Comparison of ENCODE assay signal across 8 mouse cellular contexts in genomic region chr7:126396298-126397119, GRCm38 (mm10). TPM values are rescaled to one million over a fixed set of nuclear protein-coding genes. Genes with fewer than 3 reads are reported as not detected.
DNase-seq lines count a peak whose midpoint lies in the region; ATAC-seq and TF ChIP-seq lines count a peak whose summit lies in the region.

Gene Nfatc2ip (minus strand): TSS chr7:126396737.

- peak; percentile 100 for TF ChIP-seq POLR2A in testis, adult 2 months (IDR thresholded peaks at IDR 0.05; ENCODE audit: control insufficient read depth, low read depth, low read length)

- TF ChIP-seq CTCF in E14TG2a.4 (conservative IDR thresholded peaks at IDR 0.05; ENCODE audit: low read length) = no peak
- TF ChIP-seq CTCF in heart, postnatal 0 days (IDR thresholded peaks at IDR 0.05; ENCODE audit: low read depth) = no peak
- TF ChIP-seq CTCF in testis, adult 2 months (IDR thresholded peaks at IDR 0.05; ENCODE audit: control insufficient read depth, insufficient read depth, insufficient replicate concordance, low read depth, low read length) = no peak

- WGBS in forebrain, embryonic 12.5 days = under 1% methylated on average over 59 of the region's 59 CpGs
- under 1% methylated on average over 59 of the region's 59 CpGs for WGBS in heart, postnatal 0 days
- WGBS in liver, embryonic 16.5 days (ENCODE audit: insufficient replicate concordance) = under 1% methylated on average over 58 of the region's 59 CpGs
- WGBS in neural tube, embryonic 13.5 days = under 1% methylated on average over 59 of the region's 59 CpGs

- no peaks in the 10 kb centered on the region for H3K9me3 ChIP-seq in E14TG2a.4 (ENCODE audit: low read length)
- H3K9me3 ChIP-seq in forebrain, embryonic 12.5 days = no peaks in the 10 kb centered on the region
- H3K9me3 ChIP-seq in heart, postnatal 0 days (replicated peaks; ENCODE audit: control insufficient read depth, low read length) = no peaks in the 10 kb centered on the region
- H3K9me3 ChIP-seq in liver, embryonic 16.5 days (replicated peaks; ENCODE audit: control insufficient read depth, low read length) = no peaks in the 10 kb centered on the region
- H3K9me3 ChIP-seq in neural tube, embryonic 13.5 days = no peaks in the 10 kb centered on the region

- DNase-seq in c-Kit-positive CD71-positive TER-119-positive erythroid progenitor cells, embryonic 14.5 days (ENCODE audit: low spot score) = peak; percentile 100
- DNase-seq in heart, postnatal 0 days (ENCODE audit: low spot score) = peak; percentile 100
- peak; percentile 93 to 94 for DNase-seq in kidney, postnatal 4 days

- H3K4me2 ChIP-seq in forebrain, embryonic 12.5 days = peak within 1 kb of the TSS; percentile 72
- peak within 1 kb of the TSS; percentile 83 for H3K4me2 ChIP-seq in heart, postnatal 0 days (ENCODE audit: low read depth, low read length)
- H3K4me2 ChIP-seq in liver, embryonic 16.5 days (ENCODE audit: low read depth, low read length) = peak within 1 kb of the TSS; percentile 85
- peak within 1 kb of the TSS; percentile 85 for H3K4me2 ChIP-seq in neural tube, embryonic 13.5 days

- no peak for TF ChIP-seq EP300 in heart, postnatal 0 days (IDR thresholded peaks at IDR 0.05; ENCODE audit: low read depth)

- H3K27me3 ChIP-seq in E14TG2a.4 (ENCODE audit: insufficient read depth, low read length) = no peaks in the 10 kb centered on the region
- H3K27me3 ChIP-seq in forebrain, embryonic 12.5 days = no peaks in the 10 kb centered on the region
- no peaks in the 10 kb centered on the region for H3K27me3 ChIP-seq in heart, postnatal 0 days (ENCODE audit: control insufficient read depth, insufficient read depth, low read length)
- no peaks in the 10 kb centered on the region for H3K27me3 ChIP-seq in liver, embryonic 16.5 days (ENCODE audit: control insufficient read depth, insufficient read depth, low read depth, low read length)
- H3K27me3 ChIP-seq in neural tube, embryonic 13.5 days = 0 out of 2 replicates have a peak, but pooled peaks cover 3% of the 10 kb centered on the region
- no peaks in the 10 kb centered on the region for H3K27me3 ChIP-seq in testis, adult 2 months (ENCODE audit: control insufficient read depth, insufficient read depth, low read length)

- H3K27ac ChIP-seq in forebrain, embryonic 12.5 days = no peak within 1 kb of the TSS; the same call in 1 of the 2 replicates
- peak within 1 kb of the TSS; percentile 46 for H3K27ac ChIP-seq in heart, postnatal 0 days (ENCODE audit: low read depth)
- H3K27ac ChIP-seq in liver, embryonic 16.5 days (ENCODE audit: low read length) = peak within 1 kb of the TSS; percentile 79
- peak within 1 kb of the TSS; percentile 73 for H3K27ac ChIP-seq in neural tube, embryonic 13.5 days (replicated peaks)
- peak within 1 kb of the TSS; percentile 72 for H3K27ac ChIP-seq in testis, adult 2 months (ENCODE audit: control insufficient read depth, insufficient read depth, low read depth, low read length)

- H3K4me3 ChIP-seq in E14TG2a.4 (replicated peaks; ENCODE audit: low read length) = peak within 1 kb of the TSS; percentile 99
- H3K4me3 ChIP-seq in forebrain, embryonic 12.5 days (replicated peaks) = peak within 1 kb of the TSS; percentile 80
- H3K4me3 ChIP-seq in heart, postnatal 0 days (ENCODE audit: low read depth, low read length) = peak within 1 kb of the TSS; percentile 71
- H3K4me3 ChIP-seq in liver, embryonic 16.5 days (ENCODE audit: low read depth, low read length) = peak within 1 kb of the TSS; percentile 100
- peak within 1 kb of the TSS; percentile 88 for H3K4me3 ChIP-seq in neural tube, embryonic 13.5 days
- H3K4me3 ChIP-seq in testis, adult 2 months (ENCODE audit: control insufficient read depth, low read depth, low read length) = peak within 1 kb of the TSS; percentile 94

- peaks cover 52% of the 10 kb centered on the region for H3K4me1 ChIP-seq in E14TG2a.4 (replicated peaks; ENCODE audit: low read depth, low read length)
- H3K4me1 ChIP-seq in forebrain, embryonic 12.5 days = peaks cover 15% of the 10 kb centered on the region
- H3K4me1 ChIP-seq in heart, postnatal 0 days (ENCODE audit: control insufficient read depth, insufficient read depth) = 0 out of 2 replicates have a peak, but pooled peaks cover 3% of the 10 kb centered on the region
- H3K4me1 ChIP-seq in liver, embryonic 16.5 days (ENCODE audit: control insufficient read depth, low read depth, low read length) = peaks cover 20% of the 10 kb centered on the region
- H3K4me1 ChIP-seq in neural tube, embryonic 13.5 days (replicated peaks) = peaks cover 15% of the 10 kb centered on the region
- H3K4me1 ChIP-seq in testis, adult 2 months (ENCODE audit: control insufficient read depth, insufficient read depth, low read length) = no peaks in the 10 kb centered on the region; the same call in 1 of the 2 replicates

- peak; percentile 100 for ATAC-seq in forebrain, embryonic 12.5 days (ENCODE audit: low FRiP score)
- ATAC-seq in heart, postnatal 0 days (ENCODE audit: insufficient read depth, low read depth) = peak; percentile 100
- peak; percentile 99 for ATAC-seq in liver, embryonic 16.5 days (ENCODE audit: low read depth)
- ATAC-seq in neural tube, embryonic 13.5 days (ENCODE audit: low read depth) = peak; percentile 100

- H3K9ac ChIP-seq in forebrain, embryonic 12.5 days = peak within 1 kb of the TSS; percentile 81
- H3K9ac ChIP-seq in heart, postnatal 0 days (replicated peaks; ENCODE audit: low read depth, low read length) = peak within 1 kb of the TSS; percentile 68
- H3K9ac ChIP-seq in liver, embryonic 16.5 days (ENCODE audit: low read depth, low read length) = peak within 1 kb of the TSS; percentile 93
- peak within 1 kb of the TSS; percentile 89 for H3K9ac ChIP-seq in neural tube, embryonic 13.5 days

- peaks cover 30% of the 10 kb centered on the region for H3K36me3 ChIP-seq in E14TG2a.4 (ENCODE audit: insufficient read depth, low read length)
- H3K36me3 ChIP-seq in forebrain, embryonic 12.5 days (replicated peaks) = no peaks in the 10 kb centered on the region
- 0 out of 2 replicates have a peak, but pooled peaks cover 4% of the 10 kb centered on the region for H3K36me3 ChIP-seq in heart, postnatal 0 days (replicated peaks; ENCODE audit: control insufficient read depth, insufficient read depth, low read length)
- H3K36me3 ChIP-seq in liver, embryonic 16.5 days (ENCODE audit: control insufficient read depth, insufficient read depth) = no peaks in the 10 kb centered on the region
- peaks cover 3% of the 10 kb centered on the region; the same call in 1 of the 2 replicates for H3K36me3 ChIP-seq in neural tube, embryonic 13.5 days
- no peaks in the 10 kb centered on the region for H3K36me3 ChIP-seq in testis, adult 2 months (ENCODE audit: control insufficient read depth, insufficient read depth, low read length)

RNA-seq across cellular contexts. Expression of gene Nfatc2ip, which starts in this region (rescaled TPM):
- 3.9 and 4.6 TPM in 2 replicates for polyA plus RNA-seq in forebrain, embryonic 12.5 days (2016; fragmentation: Nextera tagmentation; extraction: Ambion mirVana)
- total RNA-seq in heart, postnatal 0 days (2014; rRNA removed; ENCODE audit: low replicate concordance) = 3.5 and 6.5 TPM in 2 replicates
- 1.2 TPM in 2 replicates for polyA plus RNA-seq in heart, postnatal 0 days (2015; fragmentation: Nextera tagmentation; extraction: Ambion mirVana)
- polyA plus RNA-seq in liver, embryonic 16.5 days (2015; fragmentation: Nextera tagmentation; extraction: Ambion mirVana) = 1.7 and 1.9 TPM in 2 replicates
- polyA plus RNA-seq in neural tube, embryonic 13.5 days (2015; fragmentation: Nextera tagmentation; extraction: Ambion mirVana) = 3.1 and 3.5 TPM in 2 replicates
- polyA plus RNA-seq in testis, adult 2 months (2012; rRNA removed) = 39.4 and 41.3 TPM in 2 replicates
